Mouse (Mus musculus) CH12.LX (cell line): ENCODE data around the gene Prnp. TPM values are rescaled to one million over a fixed set of nuclear protein-coding genes. Genes with fewer than 3 reads are reported as not detected.

Experiments
- DNase-seq: peaks from one replicate; pipeline ENCODE4 v3.0.0-alpha.2; 2013; ENCODE audit errors: extremely low read depth
- H3K27ac ChIP-seq: 2 replicates; pipeline ENCODE4 v1.5.1; 2012; ENCODE audit warnings: low read depth, mild to moderate bottlenecking, control low read depth, moderate library complexity; ENCODE audit not compliant: insufficient read depth
- H3K27me3 ChIP-seq: replicated peaks from 2 replicates; pipeline ENCODE3; 2012; ENCODE audit warnings: inconsistent platforms
- H3K36me3 ChIP-seq, 2 experiments: replicated peaks in 1 of 2; 2 replicates each; pipeline versions ENCODE3 to v1.6.1; 2012; ENCODE audit warnings: inconsistent platforms in 1 of 2, low read length in 1 of 2, mild to moderate bottlenecking in 1 of 2, mixed read lengths in 1 of 2, moderate library complexity in 1 of 2; ENCODE audit not compliant: control insufficient read depth in 1 of 2, insufficient read depth in 1 of 2
- H3K4me1 ChIP-seq, 2 experiments: 2 replicates each; pipeline ENCODE4 v1.6.1; 2012; ENCODE audit warnings: inconsistent platforms in 1 of 2, moderate library complexity in 1 of 2; ENCODE audit not compliant: insufficient read depth in 2 of 2, control insufficient read depth in 1 of 2
- H3K4me2 ChIP-seq: 2 replicates; pipeline ENCODE4 v1.6.1; 2012; ENCODE audit warnings: low read depth, mild to moderate bottlenecking, control low read depth; ENCODE audit not compliant: poor library complexity, insufficient read depth, severe bottlenecking
- H3K4me3 ChIP-seq, 3 experiments: fragments of 150-350 bp in 1 of 3; sonication (generic) in 1 of 3; replicated peaks in 1 of 3; 2 replicates each; pipeline versions ENCODE3 to v1.5.1; 2011 to 2012; ENCODE audit warnings: low read depth in 2 of 3, low read length in 2 of 3, mild to moderate bottlenecking in 2 of 3, moderate library complexity in 2 of 3, control low read depth in 1 of 3, improper control_type of control experiment in 1 of 3, inconsistent platforms in 1 of 3, mixed read lengths in 1 of 3; ENCODE audit not compliant: poor library complexity in 1 of 3
- H3K79me2 ChIP-seq: replicated peaks from 2 replicates; pipeline ENCODE4 v1.6.1; 2012; ENCODE audit warnings: mild to moderate bottlenecking, moderate library complexity; ENCODE audit not compliant: control insufficient read depth, poor library complexity, insufficient read depth, severe bottlenecking; ENCODE audit errors: extremely low read depth
- H3K9ac ChIP-seq: 2 replicates; pipeline ENCODE4 v1.6.1; 2012; ENCODE audit warnings: low read depth, mild to moderate bottlenecking, control low read depth, moderate library complexity; ENCODE audit not compliant: insufficient read depth
- H3K9me3 ChIP-seq: replicated peaks from 2 replicates; pipeline ENCODE3; 2012; ENCODE audit warnings: low read length, inconsistent platforms, mixed read lengths
- CTCF ChIP-seq, 2 experiments: IDR thresholded peaks in 1 of 2; conservative IDR thresholded peaks in 1 of 2; 2 replicates each; pipeline ENCODE4 v1.5.1; 2011 to 2012; ENCODE audit warnings: low read depth in 2 of 2, low read length in 2 of 2, improper control_type of control experiment in 1 of 2, inconsistent platforms in 1 of 2, mild to moderate bottlenecking in 1 of 2, moderate library complexity in 1 of 2
- E2F4 ChIP-seq: IDR thresholded peaks from 2 replicates; pipeline ENCODE4 v1.6.1; 2011; ENCODE audit warnings: low read depth, low read length, improper control_type of control experiment; ENCODE audit not compliant: insufficient replicate concordance
- ELF1 ChIP-seq: IDR thresholded peaks from 2 replicates; pipeline ENCODE4 v1.6.1; 2014; ENCODE audit warnings: low read depth, mild to moderate bottlenecking, inconsistent platforms, low read length, improper control_type of control experiment
- EP300 ChIP-seq: IDR thresholded peaks from 2 replicates; pipeline ENCODE4 v1.6.1; 2011; ENCODE audit warnings: low read length, improper control_type of control experiment
- ETS1 ChIP-seq: conservative IDR thresholded peaks from 2 replicates; pipeline ENCODE4 v1.6.1; 2012; ENCODE audit warnings: low read depth, mild to moderate bottlenecking, inconsistent platforms, low read length, improper control_type of control experiment, moderate library complexity
- GABPA ChIP-seq: IDR thresholded peaks from 2 replicates; pipeline ENCODE4 v1.6.1; 2012; ENCODE audit warnings: low read depth, low read length, improper control_type of control experiment, inconsistent platforms; ENCODE audit not compliant: insufficient replicate concordance
- HCFC1 ChIP-seq: IDR thresholded peaks from 2 replicates; pipeline ENCODE4 v1.6.1; 2012; ENCODE audit warnings: low read depth, mild to moderate bottlenecking, inconsistent platforms, low read length, improper control_type of control experiment
- IRF4 ChIP-seq: IDR thresholded peaks from 2 replicates; pipeline ENCODE4 v1.6.1; 2014; ENCODE audit warnings: low read depth, mild to moderate bottlenecking, inconsistent platforms, low read length, improper control_type of control experiment
- JUND ChIP-seq: conservative IDR thresholded peaks from 2 replicates; pipeline ENCODE4 v1.6.1; 2011; ENCODE audit warnings: low read depth, low read length, improper control_type of control experiment
- KAT2A ChIP-seq: IDR thresholded peaks from 2 replicates; pipeline ENCODE4 v1.6.1; 2012; ENCODE audit warnings: low read length, improper control_type of control experiment, inconsistent platforms; ENCODE audit not compliant: insufficient replicate concordance
- MAFK ChIP-seq: IDR thresholded peaks from 2 replicates; pipeline ENCODE4 v1.6.1; 2011; ENCODE audit warnings: low read length, improper control_type of control experiment; ENCODE audit not compliant: insufficient replicate concordance
- MAX ChIP-seq: IDR thresholded peaks from 2 replicates; pipeline ENCODE4 v1.6.1; 2011; ENCODE audit warnings: low read length, improper control_type of control experiment
- MAZ ChIP-seq: IDR thresholded peaks from 2 replicates; pipeline ENCODE4 v1.6.1; 2012; ENCODE audit warnings: low read depth, mild to moderate bottlenecking, inconsistent platforms, low read length, improper control_type of control experiment, moderate library complexity
- MXI1 ChIP-seq: IDR thresholded peaks from 2 replicates; pipeline ENCODE4 v1.6.1; 2011; ENCODE audit warnings: mild to moderate bottlenecking, low read depth, low read length, improper control_type of control experiment
- NELFE ChIP-seq: IDR thresholded peaks from 2 replicates; pipeline ENCODE4 v1.6.1; 2011; ENCODE audit warnings: low read depth, low read length, improper control_type of control experiment
- NRF1 ChIP-seq: IDR thresholded peaks from 2 replicates; pipeline ENCODE4 v1.6.1; 2014; ENCODE audit warnings: low read depth, mild to moderate bottlenecking, inconsistent platforms, low read length, improper control_type of control experiment, moderate library complexity
- PAX5 ChIP-seq: IDR thresholded peaks from 2 replicates; pipeline ENCODE4 v1.6.1; 2012; ENCODE audit warnings: low read length, inconsistent platforms, mixed read lengths
- POLR2A ChIP-seq: IDR thresholded peaks from 2 replicates; pipeline ENCODE4 v1.6.1; 2011; ENCODE audit warnings: low read depth, mild to moderate bottlenecking, improper control_type of control experiment, low read length
- POLR2AphosphoS2 ChIP-seq: IDR thresholded peaks from 2 replicates; pipeline ENCODE4 v1.6.1; 2011; ENCODE audit warnings: low read depth, low read length, improper control_type of control experiment
- SIN3A ChIP-seq: IDR thresholded peaks from 2 replicates; pipeline ENCODE4 v1.6.1; 2012; ENCODE audit warnings: low read length, improper control_type of control experiment, inconsistent platforms
- UBTF ChIP-seq: IDR thresholded peaks from 2 replicates; pipeline ENCODE4 v1.6.1; 2012; ENCODE audit warnings: low read depth, mild to moderate bottlenecking, inconsistent platforms, low read length, improper control_type of control experiment, moderate library complexity
- USF1 ChIP-seq: IDR thresholded peaks from 2 replicates; pipeline ENCODE4 v1.6.1; 2014; ENCODE audit warnings: low read depth, mild to moderate bottlenecking, inconsistent platforms, low read length, improper control_type of control experiment
- USF2 ChIP-seq: conservative IDR thresholded peaks from 2 replicates; pipeline ENCODE4 v1.6.1; 2011; ENCODE audit warnings: low read depth, low read length, improper control_type of control experiment
- ZKSCAN1 ChIP-seq: IDR thresholded peaks from 2 replicates; pipeline ENCODE4 v1.6.1; 2012; ENCODE audit warnings: low read depth, inconsistent platforms, low read length, improper control_type of control experiment, borderline replicate concordance
- ZNF384 ChIP-seq: IDR thresholded peaks from 2 replicates; pipeline ENCODE4 v1.6.1; 2012; ENCODE audit warnings: low read depth, low read length, improper control_type of control experiment, inconsistent platforms
- dilution Hi-C: fragments of 300-500 bp; cut with MboI; formaldehyde crosslinking; loops from 2 replicates; pipeline ENCODE4 v1.14.3; 2020; ENCODE audit warnings: low sequenced_read_pairs; ENCODE audit not compliant: extremely low pct_unique_long_range_greater_than_20kb, extremely low pct_ligation_motif_present
- in situ Hi-C: fragments of 300-500 bp; cut with MboI; formaldehyde crosslinking; loops from 3 replicates; pipeline ENCODE4 v1.14.3; 2019; ENCODE audit warnings: low sequenced_read_pairs, low pct_ligation_motif_present, low pct_unique_long_range_greater_than_20kb, mixed read lengths
- polyA plus RNA-seq: library from polyadenylated mRNA; unstranded; fragments of >175 nt; gene quantifications from 2 replicates; pipeline ENCODE4 v1.2.1, GENCODE M21; 2012; ENCODE audit warnings: low read depth; ENCODE audit not compliant: insufficient read length
- total RNA-seq, 2 experiments: library from RNA; depleted of rRNA; stranded (reverse); fragments of 300-350 nt in 1 of 2; fragments of >200 nt in 1 of 2; gene quantifications; 2 replicates each; pipeline ENCODE4 v1.2.3; 2012 to 2014

The Prnp gene
- total and polyA plus RNA-seq, 3 experiments = 4.5 to 6.4 (median 5.7) TPM

GRCm38 (mm10) chr2:131945765-131946164, 36.0 kb downstream of the Prnp start:
- DNase-seq = no peak
- Histone ChIP-seq H3K27me3 (no peaks in the 10 kb centered on the region), H3K27ac (no peak overlapping the region), H3K9me3 (no peaks in the 10 kb centered on the region), H3K4me1 (peaks cover 5 to 18% of the 10 kb centered on the region in 2 experiments; a peak in 3 of 4 replicates), H3K36me3 (no peaks in the 10 kb centered on the region), H3K79me2 (no peaks in the 10 kb centered on the region), H3K9ac (no peak overlapping the region), H3K4me3 (no peak overlapping the region), H3K4me2 (no peak overlapping the region)
- TF ChIP-seq ETS1 (no peak), POLR2A (no peak), ZKSCAN1 (no peak), HCFC1 (no peak)
- dilution Hi-C loops (no loop called here), in situ Hi-C loops (loop anchor here (25.0 kb wide), 1 partner anchor 408 kb away; no protein-coding TSS in a partner anchor)

GRCm38 (mm10) chr2:131946351-131946750, 36.6 kb downstream of the Prnp start:
- H3K27ac ChIP-seq = no peak overlapping the region
- no peak for DNase-seq
- dilution Hi-C loops = no loop called here
- no peak overlapping the region for H3K4me2 ChIP-seq
- no peak overlapping the region for H3K4me3 ChIP-seq
- H3K9me3 ChIP-seq = no peaks in the 10 kb centered on the region
- no peaks in the 10 kb centered on the region for H3K79me2 ChIP-seq
- in situ Hi-C loops = loop anchor here (25.0 kb wide), 1 partner anchor 409 kb away; no protein-coding TSS in a partner anchor
- peaks cover 5 to 23% of the 10 kb centered on the region in 2 experiments; a peak in 3 of 4 replicates for H3K4me1 ChIP-seq
- H3K9ac ChIP-seq = no peak overlapping the region
- no peaks in the 10 kb centered on the region for H3K36me3 ChIP-seq
- H3K27me3 ChIP-seq = no peaks in the 10 kb centered on the region
- TF ChIP-seq ELF1 = no peak
- no peak for TF ChIP-seq GABPA
- no peak for TF ChIP-seq ZNF384
- TF ChIP-seq CTCF (conservative IDR thresholded peaks at IDR 0.05 in 1 of 2, IDR thresholded peaks at IDR 0.05 in 1 of 2; ENCODE audit: low read depth in 2 of 2, low read length in 2 of 2) = no peak
- no peak for TF ChIP-seq MAX
- no peak for TF ChIP-seq MXI1
- no peak for TF ChIP-seq UBTF
- TF ChIP-seq MAFK = no peak
- no peak for TF ChIP-seq JUND

- no peak overlapping the region for H3K9ac ChIP-seq
- DNase-seq = no peak
- TF ChIP-seq PAX5 (no peak), POLR2A (no peak), E2F4 (no peak), NRF1 (no peak), USF2 (no peak), HCFC1 (no peak), USF1 (no peak), POLR2AphosphoS2 (no peak), NELFE (no peak), IRF4 (no peak), KAT2A (no peak), MAZ (no peak), SIN3A (no peak), GABPA (no peak), MAFK (no peak), MXI1 (no peak), EP300 (no peak), ETS1 (no peak)
- no peak overlapping the region for H3K4me3 ChIP-seq
- no peak overlapping the region for H3K4me2 ChIP-seq
- in situ Hi-C loops (loop anchor here (25.0 kb wide), 1 partner anchor 411 kb away; no protein-coding TSS in a partner anchor), dilution Hi-C loops (no loop called here)
- no peak overlapping the region for H3K27ac ChIP-seq
- H3K36me3 ChIP-seq = peaks cover 0 to 6% of the 10 kb centered on the region in 2 experiments
- no peaks in the 10 kb centered on the region for H3K79me2 ChIP-seq
- H3K4me1 ChIP-seq = peaks cover 8 to 28% of the 10 kb centered on the region in 2 experiments
- no peaks in the 10 kb centered on the region for H3K27me3 ChIP-seq
- no peaks in the 10 kb centered on the region for H3K9me3 ChIP-seq
Measured at GRCm38 (mm10) chr2:131948156-131948555, 38.4 kb downstream of the Prnp start.
